Mouse (Mus musculus) layer of hippocampus, postnatal 36 days (tissue): ENCODE data around the gene Mettl6. TPM values are rescaled to one million over a fixed set of nuclear protein-coding genes. Genes with fewer than 3 reads are reported as not detected.
"Not testable (repeated sequence)": the region's sequence is repeated elsewhere in the genome, so short reads cannot be mapped to it uniquely, and the experiment has no call there.

Source experiments
- DNase-seq, 2 experiments: peaks; one replicate each; pipeline ENCODE4 v3.0.0; 2022
- total RNA-seq, 2 experiments: library from RNA; stranded (reverse); gene quantifications; 2 replicates each; pipeline ENCODE4 v1.2.3; 2021

The Mettl6 gene
- total RNA-seq, 2 experiments from 2014 or later: 25.0 to 29.4 TPM

DNA sequence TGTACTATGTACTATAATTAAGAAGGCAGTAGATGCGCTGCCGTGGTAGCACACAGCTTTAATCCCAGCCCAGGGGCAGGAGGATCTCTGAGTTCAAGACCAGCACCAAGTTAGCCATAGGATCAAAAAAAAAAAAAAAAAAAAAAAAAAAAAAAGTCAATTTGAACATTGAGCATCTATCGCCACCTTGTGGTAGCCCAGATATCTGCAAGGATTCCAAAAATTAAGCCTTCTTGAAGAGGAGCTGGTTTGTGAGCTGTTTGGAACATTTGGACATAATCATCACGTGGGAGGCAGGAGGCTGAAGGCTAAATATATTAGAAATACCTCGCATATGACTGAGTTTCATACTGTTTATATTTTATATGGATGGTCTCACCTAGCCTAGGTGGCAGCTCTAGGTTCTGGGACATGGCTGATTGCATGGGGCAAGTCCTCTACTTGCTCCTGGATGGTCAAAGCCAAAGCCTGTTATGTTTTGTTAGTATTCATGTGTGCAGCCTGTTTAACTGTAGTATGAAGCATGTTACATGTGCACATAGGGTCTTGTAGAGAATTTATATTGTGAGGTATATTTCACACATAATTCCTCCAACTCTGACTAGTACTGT lies 22.3 kb downstream of the Mettl6 start:
- DNase-seq: peak in 1 of 2 experiments; percentile 40

DNA sequence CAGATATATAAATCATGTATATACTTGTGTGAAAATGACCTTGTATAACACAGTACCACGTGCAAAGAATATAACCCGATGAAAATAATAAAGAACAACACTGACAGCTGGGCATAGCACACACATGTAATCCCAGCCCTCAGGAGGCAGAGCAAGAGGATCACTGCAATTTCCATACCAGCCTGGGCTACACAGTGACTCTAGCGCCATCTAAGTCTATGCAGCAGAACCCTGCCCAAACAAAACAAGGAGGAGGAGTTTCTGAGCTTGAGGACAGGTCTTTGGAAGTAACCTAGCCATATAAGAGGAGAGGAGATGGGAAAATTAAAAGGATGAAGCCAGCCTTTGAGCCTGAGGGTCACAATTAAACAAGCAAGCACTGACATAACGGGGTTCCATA lies 25.1 kb downstream of the Mettl6 start:
- DNase-seq: no peak

DNA sequence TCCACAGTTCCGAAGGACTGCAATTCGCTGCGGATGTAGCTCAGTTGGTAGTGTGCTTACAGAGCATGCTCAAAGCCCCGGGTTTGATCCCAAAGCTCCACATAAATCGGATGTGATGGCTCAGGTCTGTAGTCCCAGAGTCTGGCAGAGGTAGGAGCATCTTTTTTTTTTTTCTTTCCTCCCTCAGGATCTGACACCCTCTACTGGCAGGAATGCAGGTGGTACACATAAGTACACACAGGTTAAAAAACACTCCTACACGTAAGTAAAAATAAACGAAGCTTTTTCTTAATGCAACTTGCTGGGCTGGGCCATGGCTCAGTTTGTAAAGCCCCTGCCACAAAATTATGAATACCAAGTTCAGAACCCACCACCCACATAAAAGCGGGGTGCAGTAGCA lies 30.7 kb downstream of the Mettl6 start:
- no peak for DNase-seq

DNA sequence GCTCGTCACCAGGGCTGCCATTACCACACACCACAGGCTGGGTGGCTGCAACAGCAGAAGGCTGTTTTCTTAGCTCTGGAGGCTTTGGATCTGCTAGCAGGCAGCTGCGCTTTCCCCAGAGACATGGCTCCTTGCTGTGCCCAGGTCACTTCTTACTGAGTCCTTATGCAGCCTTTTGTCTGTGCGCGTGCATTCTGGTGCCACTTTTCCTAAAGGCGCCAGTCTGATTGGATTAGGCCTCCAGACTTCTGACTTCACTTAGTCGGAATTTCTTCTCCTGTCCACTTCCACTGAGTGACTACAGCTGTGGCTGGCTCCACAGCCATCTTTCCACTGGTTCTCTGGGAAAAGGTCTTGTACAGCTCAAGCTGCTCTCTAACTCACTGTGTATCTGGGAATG lies 32.0 kb downstream of the Mettl6 start:
- DNase-seq: no peak

DNA sequence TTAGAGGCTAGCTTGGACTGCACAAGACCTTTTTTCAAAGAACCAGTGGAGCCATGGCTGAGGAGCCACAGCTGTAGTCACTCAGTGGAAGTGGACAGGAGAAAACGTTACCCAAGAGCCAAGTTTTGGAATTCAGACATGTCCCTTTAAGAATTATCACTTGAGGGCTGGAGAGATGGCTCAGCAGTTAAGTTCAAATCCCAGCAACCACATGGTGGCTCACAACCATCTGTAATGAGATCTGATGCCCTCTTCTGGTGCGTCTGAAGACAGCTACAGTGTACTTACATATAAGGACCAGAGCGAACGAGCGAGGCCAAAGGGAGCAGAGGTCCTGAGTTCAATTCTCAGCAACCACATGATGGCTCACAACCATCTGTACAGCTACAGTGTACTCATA lies 32.6 kb downstream of the Mettl6 start:
- DNase-seq: not testable (repeated sequence)

DNA sequence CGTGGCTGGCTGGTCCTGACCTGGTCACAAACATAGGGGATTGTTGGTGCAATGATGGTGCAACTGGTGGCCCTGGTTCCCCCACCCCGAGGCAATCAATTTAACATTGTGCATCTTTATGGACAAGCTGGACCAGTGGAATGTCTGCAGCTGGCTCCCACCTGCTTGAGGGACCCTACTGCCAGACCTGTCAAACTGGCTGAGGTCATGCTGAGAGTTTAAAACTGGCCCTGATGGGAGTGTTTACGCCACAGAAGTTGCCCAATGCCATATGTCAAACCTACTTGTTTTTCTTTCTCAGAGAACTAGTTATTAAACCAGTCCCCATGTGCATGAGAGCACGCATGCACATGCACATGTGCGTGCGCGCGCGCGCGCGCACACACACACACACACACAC lies 36.8 kb downstream of the Mettl6 start:
- no peak for DNase-seq

DNA sequence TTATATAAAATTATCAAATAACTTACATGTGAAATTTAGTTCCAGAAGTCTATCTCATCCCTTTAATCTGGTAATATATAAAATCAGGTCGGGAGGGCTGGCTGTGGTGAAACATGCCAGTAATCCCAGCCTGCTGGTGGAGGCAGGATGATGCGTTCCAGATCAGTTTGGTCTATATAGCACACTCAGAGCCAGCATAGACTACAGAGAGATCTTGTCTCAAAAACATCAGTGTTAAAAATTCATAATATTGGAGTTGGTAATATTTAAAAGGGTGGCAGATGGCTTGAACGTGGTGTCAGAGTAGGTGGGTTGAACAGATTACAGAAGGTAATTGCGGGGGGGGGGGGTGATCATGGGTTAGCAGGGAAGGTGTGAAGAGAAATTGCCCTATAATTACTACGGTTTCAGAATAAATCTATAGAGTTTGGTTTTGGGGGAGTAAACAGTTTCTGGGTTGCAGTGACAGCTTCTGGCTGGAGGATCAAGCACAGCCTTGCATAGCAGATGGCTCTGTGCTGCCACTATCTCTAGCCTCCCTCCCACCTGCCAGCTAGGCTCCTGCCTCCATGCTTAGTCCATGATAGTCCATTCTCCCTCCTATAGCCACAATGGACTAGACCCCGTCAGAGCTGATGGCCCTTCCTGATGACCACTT lies 38.6 kb downstream of the Mettl6 start:
- no peak for DNase-seq

DNA sequence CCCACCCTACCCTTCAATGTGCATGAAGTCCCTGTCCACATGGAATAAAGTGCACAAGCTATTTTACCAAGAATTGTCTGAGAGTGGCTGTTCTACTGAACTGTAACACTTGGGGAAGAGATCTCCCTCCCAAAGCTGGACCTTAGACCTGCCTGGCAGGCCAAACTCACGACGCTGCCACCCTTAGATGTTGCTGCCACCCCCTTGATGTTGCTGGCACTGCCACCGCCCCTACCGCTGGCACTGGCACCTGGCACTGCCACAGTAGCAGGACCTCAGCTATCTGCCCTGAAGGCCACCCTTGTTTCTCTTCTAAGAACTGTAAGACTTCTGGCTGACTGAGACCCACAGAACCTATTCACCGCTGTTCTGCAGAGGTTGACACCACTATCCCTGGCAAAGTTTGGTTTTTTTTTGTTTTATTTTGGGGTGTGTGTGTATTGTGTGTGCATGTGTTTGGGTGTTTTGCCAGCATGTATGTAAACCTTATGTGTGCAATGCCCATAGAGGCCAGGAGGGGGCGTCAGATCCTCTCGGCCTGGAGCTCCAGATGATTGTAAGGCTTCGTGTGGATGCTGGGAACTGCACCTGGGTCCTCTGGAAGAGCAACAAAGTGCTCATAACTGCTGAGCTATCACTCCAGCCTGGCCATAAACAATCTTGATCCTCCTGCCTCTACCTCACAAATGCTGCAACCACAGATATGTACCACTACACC lies 39.8 kb downstream of the Mettl6 start:
- no peak for DNase-seq

DNA sequence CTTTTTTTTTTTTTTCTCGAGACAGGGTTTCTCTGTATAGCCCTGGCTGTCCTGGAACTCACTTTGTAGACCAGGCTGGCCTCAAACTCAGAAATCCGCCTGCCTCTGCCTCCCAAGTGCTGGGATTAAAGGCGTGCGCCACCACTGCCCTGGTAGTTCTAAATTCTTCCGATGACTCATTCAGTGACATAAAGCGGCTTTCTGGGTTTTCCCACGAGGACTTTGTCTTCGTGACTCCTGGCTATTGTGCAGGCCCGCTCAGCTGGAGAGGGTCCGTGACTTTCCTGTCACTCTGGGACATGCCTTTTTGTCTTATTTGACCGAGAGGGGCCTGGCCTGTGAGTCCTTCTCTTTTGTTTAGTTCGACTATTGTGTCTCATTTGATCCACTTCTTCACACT lies 40.9 kb downstream of the Mettl6 start:
- not testable (repeated sequence) for DNase-seq

DNA sequence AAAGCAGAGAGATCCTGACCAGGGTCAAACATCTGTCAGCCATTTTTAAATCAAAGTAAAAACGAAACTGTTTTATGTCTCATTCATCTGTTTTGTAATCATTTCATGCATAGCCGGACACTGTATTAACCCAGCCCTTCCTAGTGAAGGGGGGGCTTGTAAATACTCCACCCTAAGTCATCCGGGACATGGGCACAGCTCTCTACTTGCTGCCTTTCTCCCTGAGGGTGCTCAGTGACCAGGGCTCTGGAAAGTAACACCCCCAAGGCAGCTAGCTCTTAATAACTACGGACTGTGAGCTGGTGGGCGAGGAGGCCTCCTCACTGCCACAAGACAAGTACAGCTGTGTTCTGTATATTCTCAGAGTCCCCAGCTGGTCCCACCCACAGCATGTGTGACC lies 45.8 kb downstream of the Mettl6 start:
- no peak for DNase-seq

DNA sequence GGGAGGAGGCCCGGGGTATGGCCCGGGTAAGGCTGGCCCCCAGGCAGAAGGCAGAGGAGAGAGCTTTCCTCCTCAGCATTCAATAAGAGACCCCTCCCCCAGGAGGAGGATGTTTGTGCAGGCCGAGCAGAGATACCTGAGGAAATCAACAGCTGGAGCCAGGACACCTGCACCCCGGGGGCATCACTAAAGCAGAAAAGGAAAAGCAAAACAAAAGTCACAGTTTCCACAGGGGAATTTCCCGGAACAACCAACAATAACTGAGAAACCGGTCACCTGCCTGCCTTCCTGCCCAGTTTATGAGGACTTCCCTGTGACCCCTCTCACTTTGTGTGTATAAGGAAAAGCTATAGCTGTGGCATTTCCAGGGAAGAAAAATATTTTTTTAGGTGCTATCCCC lies 51.2 kb downstream of the Mettl6 start:
- no peak for DNase-seq

DNA sequence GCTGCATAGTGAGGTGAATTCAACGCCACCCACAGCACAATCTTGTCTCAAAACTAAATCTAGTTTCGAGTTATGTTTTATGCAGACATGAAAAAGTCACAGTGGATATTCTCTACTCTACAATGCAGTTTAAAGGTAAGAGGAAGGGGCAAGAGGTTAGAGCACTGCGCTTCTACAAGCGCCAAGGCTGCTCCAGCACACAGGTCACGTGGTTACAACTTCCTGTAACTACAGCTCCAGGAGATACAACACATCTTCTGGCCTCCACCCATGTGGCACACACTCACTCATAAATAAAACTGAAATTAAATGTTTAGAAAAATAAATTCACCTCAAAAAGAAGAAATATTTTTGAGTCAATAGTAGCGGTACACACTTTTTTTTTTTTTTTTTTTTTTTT lies 54.1 kb downstream of the Mettl6 start:
- no peak for DNase-seq

DNA sequence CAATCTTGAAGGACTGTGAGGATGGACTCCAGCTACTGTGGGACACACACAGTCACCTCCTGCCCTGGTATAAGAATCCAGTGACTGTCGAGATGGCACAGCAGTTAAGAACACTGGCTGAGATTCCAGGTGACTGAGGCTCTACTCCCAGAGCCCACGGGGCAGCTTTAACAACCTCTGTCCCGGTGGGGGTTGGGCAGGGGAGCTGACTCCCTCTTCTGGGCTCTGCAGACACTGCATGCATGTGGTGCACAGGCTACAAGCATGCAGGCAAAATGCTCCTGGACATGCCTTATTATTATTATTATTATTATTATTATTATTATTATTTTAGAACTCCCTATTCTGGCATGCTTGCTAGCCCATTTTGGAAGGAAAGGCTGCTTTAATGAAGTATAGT lies 54.6 kb downstream of the Mettl6 start:
- DNase-seq: no peak

DNA sequence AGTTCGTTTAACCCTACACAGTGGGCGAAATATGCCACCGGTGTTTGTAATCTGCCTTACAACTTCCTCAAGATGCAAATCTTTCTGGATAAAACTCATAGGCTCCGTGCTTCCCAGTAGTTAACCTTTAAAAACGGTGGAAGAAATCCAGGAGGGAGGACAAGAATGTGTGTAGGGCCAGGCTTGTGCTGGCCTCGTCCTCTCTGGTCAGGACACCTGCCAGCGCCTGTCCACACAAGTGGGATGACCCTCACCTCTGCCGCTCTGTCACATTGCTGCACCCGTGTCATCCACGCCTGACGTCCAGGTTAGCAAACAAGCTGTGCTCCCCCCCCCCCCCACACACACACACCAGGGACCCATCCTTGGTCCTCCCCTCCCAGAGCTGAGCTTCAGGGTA lies 55.6 kb downstream of the Mettl6 start:
- DNase-seq: no peak

DNA sequence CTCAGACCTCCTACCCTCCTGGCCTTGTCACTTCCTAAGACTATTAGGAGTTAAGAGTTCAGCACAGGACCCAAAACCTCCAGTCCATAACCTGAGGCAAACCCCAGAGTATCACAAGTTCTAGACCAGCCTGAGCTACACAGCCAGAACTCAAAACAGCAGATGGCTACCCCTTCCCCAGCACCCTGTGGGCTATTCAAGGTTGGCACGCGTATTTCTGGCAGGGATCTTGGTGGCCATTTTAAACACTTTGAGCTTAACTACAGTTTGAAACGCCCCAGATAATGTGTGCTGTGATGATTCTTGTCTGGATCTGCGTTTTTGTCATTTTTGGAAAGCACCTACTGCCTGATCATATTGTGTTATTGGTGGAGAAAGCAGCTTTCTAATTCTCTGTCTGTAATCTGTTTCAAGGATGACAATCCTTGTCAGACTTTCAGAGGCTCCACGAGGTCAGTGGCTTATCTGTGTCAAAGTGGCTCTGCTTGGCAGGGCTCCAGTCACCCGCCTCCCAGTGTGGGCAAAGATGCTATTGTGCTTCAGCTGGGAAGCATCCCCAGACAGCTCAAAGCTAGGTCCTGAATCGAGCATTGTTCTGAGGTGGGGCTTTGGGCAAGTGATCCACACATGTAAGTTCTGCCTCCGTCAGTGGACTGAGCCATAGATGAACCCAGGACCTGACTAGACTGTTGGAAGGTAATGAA lies 56.9 kb downstream of the Mettl6 start:
- no peak for DNase-seq

DNA sequence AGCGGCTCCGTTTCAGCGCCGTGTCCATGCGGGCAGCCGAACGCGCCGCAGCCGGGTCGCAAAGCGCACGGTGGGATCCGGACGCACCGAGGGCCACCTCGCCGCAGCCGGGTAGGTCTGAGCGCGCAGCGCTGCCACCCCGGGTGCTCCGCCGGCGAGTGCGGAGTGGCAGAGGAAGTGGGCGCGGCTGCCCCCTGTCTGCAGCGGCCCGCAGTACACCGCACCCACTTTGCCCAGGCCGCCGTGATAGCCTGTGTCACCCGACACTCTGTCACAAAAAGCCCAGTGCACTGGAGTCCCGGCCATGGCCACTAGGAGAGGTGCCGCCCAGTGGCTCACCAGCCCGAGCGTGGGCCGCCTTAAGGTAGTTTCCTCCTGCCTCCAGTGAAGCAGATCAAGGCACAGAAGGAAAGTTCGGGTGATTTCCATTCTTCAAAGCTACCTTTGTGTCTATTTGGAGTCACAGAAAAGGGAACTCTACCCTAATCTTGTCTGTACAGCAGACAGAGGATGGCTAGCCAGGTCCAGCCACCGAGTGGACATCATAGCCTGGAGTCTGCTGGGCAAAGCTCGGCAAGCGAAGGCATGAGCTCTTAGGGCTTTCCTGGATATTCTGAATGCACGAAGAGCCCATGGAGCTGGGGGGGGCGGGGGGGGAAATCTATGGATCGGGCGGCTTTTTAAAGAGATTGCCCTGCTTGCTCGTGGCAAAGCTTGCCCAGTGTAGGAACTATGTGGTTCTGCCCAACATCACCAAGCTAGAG lies 58.7 kb downstream of the Mettl6 start, which contains the start of gene Sh3bp5:
Gene Sh3bp5, minus strand, starts transcription at position 149 of the 764 bp plus-strand sequence.
- DNase-seq: peak; percentile 91 to 94

DNA sequence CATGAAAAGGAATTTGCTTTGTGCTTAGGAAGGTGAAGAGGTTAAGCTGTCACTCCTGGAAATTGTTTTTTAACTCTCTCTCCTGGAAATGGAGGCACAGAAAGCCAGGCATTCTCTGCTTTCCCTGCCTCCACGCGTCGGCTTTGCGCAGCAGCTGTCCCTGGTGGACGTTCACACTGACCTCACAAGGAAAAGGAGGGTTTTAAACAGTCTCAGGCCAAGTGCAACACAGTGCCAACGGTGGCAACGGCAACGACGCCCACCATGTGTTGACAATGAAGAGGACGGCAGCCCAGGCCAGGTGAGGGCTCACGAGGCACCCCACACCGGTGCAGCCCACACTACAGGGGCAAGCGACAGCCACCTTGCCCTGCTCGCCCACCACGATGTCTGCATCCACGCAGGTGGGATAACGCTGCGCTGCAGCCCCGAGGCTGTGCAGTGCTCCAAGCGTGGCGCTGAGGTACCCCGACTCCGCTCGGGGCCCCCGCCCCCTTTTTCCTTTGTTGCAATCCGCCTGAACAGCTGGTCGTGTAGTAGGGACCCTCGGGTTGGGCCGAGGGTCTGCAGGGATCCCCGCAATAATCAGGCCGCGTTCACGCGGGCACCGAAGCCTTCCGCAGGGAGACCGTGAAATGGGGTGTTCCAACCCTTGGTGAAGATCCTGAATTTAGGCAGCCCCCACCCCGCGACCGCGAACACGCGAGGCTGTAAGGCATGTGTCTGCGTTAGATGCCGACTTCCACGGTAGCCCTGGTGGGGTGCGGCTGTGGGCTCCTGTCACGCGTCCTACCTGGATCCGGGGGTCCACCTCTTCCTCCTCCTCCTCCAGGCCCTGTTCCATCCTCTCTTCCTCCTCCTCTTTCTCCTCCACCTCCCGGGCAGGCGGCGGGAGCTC lies 59.6 kb downstream of the Mettl6 start:
- DNase-seq: peak in 1 of 2 experiments; percentile 54

DNA sequence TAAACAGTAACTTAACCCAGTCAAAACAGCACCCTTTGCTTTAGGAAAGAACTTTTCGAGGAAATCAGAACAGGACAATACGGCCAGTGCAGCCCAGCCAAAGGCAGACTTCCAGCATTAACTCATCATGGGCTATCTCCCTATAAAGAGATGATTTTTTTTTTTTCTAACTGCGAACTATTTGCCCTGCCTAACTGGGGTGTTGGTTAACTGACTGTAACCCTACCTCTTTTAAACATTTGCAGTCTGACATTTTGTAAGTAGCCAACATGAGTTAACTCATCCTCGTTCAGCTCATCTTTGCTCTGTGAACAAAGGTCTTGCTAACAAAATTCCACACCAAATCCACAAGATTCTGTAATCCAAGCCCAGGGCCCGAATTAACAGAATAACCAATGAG lies 60.4 kb downstream of the Mettl6 start:
- no peak for DNase-seq

DNA sequence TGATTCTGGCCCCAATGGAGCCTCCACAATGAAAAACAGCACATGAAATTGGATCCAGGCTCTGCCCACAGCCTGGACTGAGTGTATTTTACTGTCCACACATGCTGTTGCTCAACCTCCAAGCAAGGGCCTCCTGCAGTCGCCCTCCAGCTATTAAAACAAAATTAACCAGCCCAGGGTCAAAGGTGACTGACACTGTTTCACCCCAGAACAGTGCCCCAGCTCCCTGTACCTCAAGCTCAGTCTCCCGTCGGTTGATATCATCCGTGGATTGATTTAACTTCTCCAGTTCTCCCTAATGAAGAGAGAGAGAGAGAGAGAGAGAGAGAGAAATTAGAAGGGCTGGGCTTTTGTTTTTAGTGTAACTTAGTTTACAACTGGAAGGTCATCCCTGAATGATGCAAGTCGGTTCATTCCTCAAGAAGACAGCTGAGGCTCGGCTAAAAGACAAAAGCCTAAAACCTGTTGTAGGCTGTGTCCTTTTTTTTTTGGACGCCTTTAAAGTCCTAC lies 60.9 kb downstream of the Mettl6 start:
- DNase-seq: no peak

DNA sequence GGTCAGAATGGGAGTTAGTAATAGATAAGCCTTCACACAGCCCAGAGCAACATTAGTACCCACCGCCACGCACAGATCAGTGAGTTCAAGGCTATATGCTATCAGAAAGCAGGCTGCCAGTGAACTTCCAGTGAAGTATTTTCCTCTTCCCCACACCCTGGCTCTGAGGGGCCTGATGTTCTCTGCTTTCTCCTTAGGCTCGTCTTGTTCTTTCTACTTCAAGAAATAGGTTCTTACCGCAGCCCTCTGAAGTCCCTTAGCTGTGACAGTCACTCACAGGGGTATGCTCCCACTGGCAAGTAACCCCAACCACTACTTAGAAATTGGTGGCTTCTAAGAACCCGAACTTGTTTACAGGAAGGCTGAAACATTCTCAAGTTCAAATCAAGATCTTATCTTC lies 61.7 kb downstream of the Mettl6 start:
- DNase-seq: no peak

DNA sequence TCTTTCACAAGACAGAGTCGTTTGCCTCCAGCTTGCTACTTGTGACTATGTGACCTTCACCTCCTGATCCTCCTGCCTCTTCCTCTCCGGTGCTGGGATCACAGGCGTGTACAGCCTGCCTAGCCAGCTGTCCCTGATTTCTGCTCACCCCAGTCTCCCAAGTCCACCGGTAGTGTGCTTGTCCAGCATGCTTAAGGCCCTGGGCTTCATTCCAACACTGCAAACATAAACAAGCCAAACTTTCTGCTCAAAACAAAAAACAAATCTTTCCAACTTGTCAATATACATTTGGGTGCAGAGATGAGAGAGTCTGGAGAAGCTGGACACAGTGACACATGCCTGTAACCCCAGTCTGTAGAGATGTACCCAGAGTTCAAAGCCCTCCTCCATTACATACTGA lies 62.4 kb downstream of the Mettl6 start:
- DNase-seq: no peak
